Mouse (Mus musculus) E14TG2a.4 (cell line): ENCODE measurements around the gene Fam120b.

ENCODE experiments used
- CTCF ChIP-seq: conservative IDR thresholded peaks from 2 replicates; pipeline ENCODE4 v1.5.1; 2014; ENCODE audit warnings: low read length
- POU5F1 ChIP-seq: IDR thresholded peaks from 2 replicates; pipeline ENCODE4 v1.6.1; 2014; ENCODE audit warnings: low read length, borderline replicate concordance

- TF ChIP-seq CTCF, result no peak
- TF ChIP-seq POU5F1, result no peak
These were observed 22.9 kb upstream of the Fam120b start for GRCm38 (mm10) chr17:15372931-15373652.
